11 mouse cellular contexts compared by ENCODE assay signal in genomic region chr2:93223463-93223862, GRCm38 (mm10). TPM values are rescaled to one million over a fixed set of nuclear protein-coding genes. Genes with fewer than 3 reads are reported as not detected.
A peak's percentile ranks its signal among the peaks of the same experiment; 100 is the strongest.
DNase-seq lines count a peak whose midpoint lies in the region; ATAC-seq lines count a peak whose summit lies in the region.
"Had no signal": no experiment of that assay in that cellular context is flagged by ENCODE, and none has a peak within 500 bp of the region (broad histone marks: within the 10 kb centered on the region; RNA-seq: fewer than 3 reads in every experiment).

No protein-coding gene starts in this region.

- WGBS in heart, embryonic 11.5 days (ENCODE audit: insufficient replicate concordance), result 26% methylated on average over 6 of the region's 6 CpGs

- H3K9ac ChIP-seq in heart, embryonic 11.5 days (ENCODE audit: low read depth, low read length), result no peak overlapping the region
- H3K9ac ChIP-seq: liver, embryonic 15.5 days had no signal

- 0 out of 2 replicates have a peak, but pooled peaks cover 3% of the 10 kb centered on the region for H3K36me3 ChIP-seq in heart, embryonic 11.5 days (ENCODE audit: control insufficient read depth, insufficient read depth, low read length)
- H3K36me3 ChIP-seq: liver, embryonic 15.5 days had no signal

- no peak overlapping the region for H3K27ac ChIP-seq in heart, embryonic 11.5 days (ENCODE audit: low read depth, low read length)
- H3K27ac ChIP-seq: liver, embryonic 15.5 days had no signal

- H3K4me3 ChIP-seq in heart, embryonic 11.5 days (ENCODE audit: low read depth, low read length), result no peak overlapping the region
- H3K4me3 ChIP-seq: liver, embryonic 15.5 days had no signal

- no peak overlapping the region for H3K4me2 ChIP-seq in heart, embryonic 11.5 days
- H3K4me2 ChIP-seq: liver, embryonic 15.5 days had no signal

- H3K9me3 ChIP-seq in heart, embryonic 11.5 days (replicated peaks; ENCODE audit: control insufficient read depth, low read length), result no peaks in the 10 kb centered on the region
- H3K9me3 ChIP-seq: liver, embryonic 15.5 days had no signal

- intact Hi-C loops in left cerebral cortex, postnatal 14 days (cut with DNase I), result loop anchor here (10.0 kb wide), 1 partner anchor 431 kb away; no protein-coding TSS in a partner anchor

- no peaks in the 10 kb centered on the region for H3K27me3 ChIP-seq in heart, embryonic 11.5 days (ENCODE audit: control insufficient read depth, insufficient read depth, low read length)

- H3K4me1 ChIP-seq in heart, embryonic 11.5 days (ENCODE audit: control insufficient read depth, insufficient read depth, low read length), result peaks cover 22% of the 10 kb centered on the region
- H3K4me1 ChIP-seq: liver, embryonic 15.5 days had no signal

- ATAC-seq in heart, embryonic 11.5 days (replicated peaks; ENCODE audit: insufficient number of reproducible peaks, low FRiP score, low TSS enrichment), result no peak

- peak; percentile 61 to 63 for DNase-seq in heart, adult 18-20 months
- peak; percentile 73 for DNase-seq in ovary, adult 18-20 months (ENCODE audit: low spot score)
- DNase-seq in ovary, postnatal 10 days (ENCODE audit: low spot score), result no peak
- DNase-seq in cerebellum, adult 9-11 months, result peak; percentile 81
- DNase-seq in layer of hippocampus, adult 9-10 months (ENCODE audit: low spot score), result no peak
- DNase-seq in left cerebral cortex, adult 9 months (ENCODE audit: low spot score in 2 of 2), result no peak
- DNase-seq in left cerebral cortex, postnatal 14 days (ENCODE audit: low spot score in 2 of 2), result no peak
- DNase-seq: retina, postnatal 1 day had no signal

RNA-seq across cellular contexts. Expression of gene Trp53i11, which starts 36.1 kb away (rescaled TPM):
- total RNA-seq in heart, adult 18-20 months (2021), result 10 to 100 TPM; 26.7 to 30.5 TPM
- 23.6 and 27.7 TPM in 2 replicates for polyA plus RNA-seq in heart, embryonic 11.5 days (2014; fragmentation: Nextera tagmentation; extraction: Ambion mirVana)
- 10 to 100 TPM; 58.3 to 58.8 TPM for total RNA-seq in left cerebral cortex, postnatal 14 days (2021)
- total RNA-seq: MEL had no signal

Comparison
In these comparisons a context has a peak if more than half of its experiments do, and no peak if none do; other contexts are left out.
1. DNase-seq: peak in heart, adult 18-20 months (2 of 2), ovary, adult 18-20 months (single experiment) and cerebellum, adult 9-11 months (single experiment); none in ovary, postnatal 10 days (single experiment), layer of hippocampus, adult 9-10 months (single experiment), left cerebral cortex, adult 9 months (0 of 2) and left cerebral cortex, postnatal 14 days (0 of 2).